Mouse (Mus musculus) bone marrow macrophage, adult 2 months (primary cell): ENCODE data around the gene Sepsecs.

ENCODE experiments used
- CTCF ChIP-seq: IDR thresholded peaks from 2 replicates; pipeline ENCODE4 v1.5.1; 2012; ENCODE audit warnings: low read depth, mild to moderate bottlenecking, low read length, moderate library complexity
- POLR2A ChIP-seq: IDR thresholded peaks from 2 replicates; pipeline ENCODE4 v1.6.1; 2012; ENCODE audit warnings: mild to moderate bottlenecking, low read depth, low read length, borderline replicate concordance

DNA sequence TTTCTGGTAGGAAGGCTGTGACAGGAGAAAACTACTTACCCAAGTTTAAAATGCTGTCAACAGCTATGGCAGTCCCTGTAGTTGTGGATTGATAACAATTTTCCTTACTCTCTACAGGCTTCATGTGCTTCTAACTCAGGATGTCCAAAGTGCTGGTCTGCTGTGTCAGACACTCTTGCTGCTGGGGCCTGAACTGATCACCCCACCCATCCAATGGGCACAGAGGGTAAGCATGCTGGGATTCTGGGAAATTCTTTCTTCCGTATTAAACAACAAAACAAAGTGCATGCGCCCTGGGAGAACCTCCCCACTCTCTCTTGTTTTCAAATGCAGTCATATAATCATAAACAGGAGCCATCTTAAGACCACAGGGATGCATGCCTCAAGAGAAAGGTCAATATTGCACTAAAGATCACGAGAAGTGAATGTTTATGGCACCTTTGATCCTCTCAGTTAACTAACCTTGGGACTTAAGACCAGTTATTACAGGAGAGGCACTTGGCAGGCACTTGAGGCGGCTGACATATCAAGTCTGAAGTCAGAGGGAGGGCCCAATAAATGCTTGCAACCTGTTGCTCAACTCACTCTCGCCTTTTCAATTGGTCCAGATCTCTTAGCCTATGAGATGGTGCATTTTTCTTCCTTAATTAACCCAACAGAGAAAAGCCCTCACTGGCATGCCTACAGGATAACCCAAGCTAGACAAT lies 47.4 kb upstream of the Sepsecs start:
- TF ChIP-seq POLR2A = no peak
- no peak for TF ChIP-seq CTCF
